Mouse (Mus musculus): ENCODE results near the gene Arsb.

Gene Arsb

GRCm38 (mm10) chr13:93921831-93922565 is 150.6 kb downstream of the Arsb start:
- DNase-seq (ENCODE audit: low spot score in 2 of 2), result no peak

- DNase-seq (ENCODE audit: low spot score in 2 of 2), result no peak
Observed at GRCm38 (mm10) chr13:93922566-93922910, 151.1 kb downstream of the Arsb start.

- DNase-seq (ENCODE audit: low spot score in 2 of 2), result no peak
Observed at GRCm38 (mm10) chr13:93924735-93925432, 153.5 kb downstream of the Arsb start.

- DNase-seq (ENCODE audit: low spot score in 2 of 2), result peak in 1 of 2 experiments; percentile 45
Observed at GRCm38 (mm10) chr13:93930561-93931340, 159.3 kb downstream of the Arsb start.

- no peak for DNase-seq (ENCODE audit: low spot score in 2 of 2)
Observed at GRCm38 (mm10) chr13:93936455-93936854, 165.0 kb downstream of the Arsb start.

- DNase-seq (ENCODE audit: low spot score in 2 of 2), result no peak
Observed at GRCm38 (mm10) chr13:93938118-93938517, 166.7 kb downstream of the Arsb start.

GRCm38 (mm10) chr13:93939363-93940127 is 168.1 kb downstream of the Arsb start:
- DNase-seq (ENCODE audit: low spot score in 2 of 2), result no peak

- no peak for DNase-seq (ENCODE audit: low spot score in 2 of 2)
Observed at GRCm38 (mm10) chr13:93940742-93941531, 169.5 kb downstream of the Arsb start.

- no peak for DNase-seq (ENCODE audit: low spot score in 2 of 2)
Observed at GRCm38 (mm10) chr13:93950996-93951395, 179.6 kb downstream of the Arsb start.

GRCm38 (mm10) chr13:93951555-93951954 is 180.1 kb downstream of the Arsb start:
- no peak for DNase-seq (ENCODE audit: low spot score in 2 of 2)

- no peak for DNase-seq (ENCODE audit: low spot score in 2 of 2)
Observed at GRCm38 (mm10) chr13:93952466-93952865, 181.0 kb downstream of the Arsb start.

- no peak for DNase-seq (ENCODE audit: low spot score in 2 of 2)
Observed at GRCm38 (mm10) chr13:93957907-93958306, 186.5 kb downstream of the Arsb start.

GRCm38 (mm10) chr13:93966271-93966670 is 194.8 kb downstream of the Arsb start:
- DNase-seq (ENCODE audit: low spot score in 2 of 2), result no peak

GRCm38 (mm10) chr13:93967138-93967537 is 195.7 kb downstream of the Arsb start:
- DNase-seq (ENCODE audit: low spot score in 2 of 2), result peak; percentile 35 to 40

GRCm38 (mm10) chr13:93970115-93970514 is 198.7 kb downstream of the Arsb start:
- no peak for DNase-seq (ENCODE audit: low spot score in 2 of 2)

GRCm38 (mm10) chr13:93972423-93972822 is 201.0 kb downstream of the Arsb start:
- no peak for DNase-seq (ENCODE audit: low spot score in 2 of 2)

- DNase-seq (ENCODE audit: low spot score in 2 of 2), result no peak
Observed at GRCm38 (mm10) chr13:93975668-93976067, 204.2 kb downstream of the Arsb start.

- DNase-seq (ENCODE audit: low spot score in 2 of 2), result no peak
Observed at GRCm38 (mm10) chr13:93976897-93977530, 205.6 kb downstream of the Arsb start.

- no peak for DNase-seq (ENCODE audit: low spot score in 2 of 2)
Observed at GRCm38 (mm10) chr13:93978703-93979495, 207.5 kb downstream of the Arsb start.

- DNase-seq (ENCODE audit: low spot score in 2 of 2), result no peak
Observed at GRCm38 (mm10) chr13:93979754-93980153, 208.3 kb downstream of the Arsb start.
